Mouse (Mus musculus): Measurements from ENCODE around the gene C1galt1c1.

C1galt1c1 gene

GRCm38 (mm10) chrX:38634801-38635637 is at the start of gene C1galt1c1:
Gene C1galt1c1 (minus strand): TSS chrX:38635087.
- peak; percentile 93 for DNase-seq (ENCODE audit: low spot score)

DNA sequence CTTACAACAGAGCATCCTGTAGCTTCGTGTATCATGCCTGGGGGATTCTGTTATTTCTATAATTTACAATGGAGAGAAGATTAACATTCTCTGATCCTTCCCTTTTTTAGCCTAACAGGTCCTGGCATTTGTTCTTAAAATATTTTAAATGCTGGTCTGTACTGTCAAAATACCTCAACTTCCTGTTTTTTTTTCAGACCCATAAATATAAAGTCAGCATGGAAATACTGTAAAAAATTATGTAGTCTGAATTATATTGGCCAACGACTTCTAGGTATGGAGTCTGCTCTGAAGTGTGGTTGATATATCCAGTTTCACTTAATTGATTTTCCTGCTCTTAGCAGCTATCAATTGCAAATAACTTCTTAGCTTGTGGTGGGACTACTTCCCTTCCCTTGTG is 47.1 kb upstream of the C1galt1c1 start:
- no peak for DNase-seq (ENCODE audit: low spot score)

DNA sequence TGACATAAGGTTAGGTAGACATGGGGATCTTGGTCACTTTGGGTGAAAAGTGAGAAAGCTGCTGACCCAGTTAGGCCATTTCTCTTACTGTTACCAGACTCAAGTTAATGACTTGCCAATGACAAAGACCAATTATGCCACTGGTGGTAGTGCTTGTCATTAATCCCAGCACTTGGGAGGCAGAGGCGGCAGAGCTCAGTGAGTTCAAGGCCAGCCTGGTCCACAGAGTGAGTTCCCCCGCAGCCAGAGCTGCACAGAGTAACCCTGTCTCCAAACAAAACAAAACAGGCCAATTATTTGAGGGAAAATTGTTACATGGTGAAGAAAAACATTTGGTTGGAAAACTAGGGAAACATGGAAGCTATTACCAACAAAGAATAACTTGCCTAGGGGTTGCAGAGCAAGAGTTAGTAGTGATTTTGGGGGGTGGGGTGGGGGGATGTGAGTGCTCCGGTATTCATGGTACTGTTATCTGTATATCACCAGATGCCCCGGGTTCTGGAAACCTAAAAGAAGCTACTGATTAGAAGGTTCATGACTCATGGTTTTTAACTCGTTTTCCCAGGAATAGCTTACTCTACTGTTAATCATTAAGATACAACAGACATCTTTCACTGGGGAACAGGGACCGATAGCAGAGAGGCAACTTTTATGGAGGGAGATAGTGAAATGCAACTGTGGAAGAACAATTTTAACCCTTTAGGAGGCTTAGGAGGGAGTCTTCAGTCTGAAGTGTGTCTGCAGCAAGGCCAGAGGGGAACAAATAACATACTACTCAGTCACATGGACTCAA is 34.4 kb upstream of the C1galt1c1 start:
- no peak for DNase-seq (ENCODE audit: low spot score)

DNA sequence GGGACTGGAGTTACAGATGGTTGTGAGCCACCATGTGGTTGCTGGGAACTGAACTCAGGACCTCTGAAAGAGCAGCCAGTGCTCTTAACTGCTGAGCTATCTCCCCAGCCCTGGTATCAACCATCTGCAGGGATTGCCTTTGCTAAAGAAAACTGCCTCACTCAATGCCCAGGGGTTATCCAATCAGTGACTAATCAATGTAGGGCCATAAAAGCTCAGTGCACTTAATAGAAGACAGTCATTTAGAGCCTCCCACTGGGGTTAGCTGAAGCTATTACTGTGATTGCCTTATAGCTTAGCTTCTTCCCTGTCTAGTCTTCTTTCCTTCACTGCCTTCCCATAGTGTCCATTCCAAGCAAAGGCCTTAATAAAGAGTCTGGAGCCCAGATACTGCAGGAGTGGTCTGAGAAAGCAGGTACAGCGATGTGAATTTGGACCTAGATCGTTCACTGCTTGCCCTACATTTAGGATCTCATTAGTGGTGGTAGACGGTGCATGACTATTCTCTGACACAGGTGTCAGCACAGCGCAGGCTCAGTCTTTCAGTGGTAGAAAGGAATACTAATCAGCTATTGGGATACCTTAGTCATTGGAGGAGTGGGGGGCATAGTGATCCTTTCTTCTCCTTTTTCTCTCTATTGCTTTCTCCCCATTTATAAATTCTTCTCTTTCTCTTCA is 21.5 kb upstream of the C1galt1c1 start:
- DNase-seq (ENCODE audit: low spot score), result no peak

DNA sequence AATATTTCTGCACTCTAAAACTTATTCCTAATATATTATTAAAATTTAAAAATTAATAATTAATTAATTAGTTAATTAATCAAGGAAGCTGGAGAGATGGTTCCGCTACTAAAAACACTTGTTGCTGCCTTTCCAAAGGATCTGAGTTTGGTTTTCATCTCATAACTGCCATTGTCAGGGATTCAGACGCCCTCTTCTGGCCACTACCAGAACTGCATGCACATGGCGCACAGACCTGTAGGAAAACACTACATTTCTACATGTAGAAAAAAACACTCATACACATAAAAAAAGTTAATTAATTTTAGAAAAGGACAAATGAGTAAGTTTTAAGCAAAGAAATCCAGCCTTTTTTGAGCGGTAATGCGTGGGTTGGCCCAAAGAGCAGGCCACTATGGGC is 19.8 kb upstream of the C1galt1c1 start:
- DNase-seq (ENCODE audit: low spot score), result no peak

- no peak for DNase-seq (ENCODE audit: low spot score)
Measured at GRCm38 (mm10) chrX:38653181-38653580, 18.3 kb upstream of the C1galt1c1 start.

GRCm38 (mm10) chrX:38651167-38651566 is 16.3 kb upstream of the C1galt1c1 start:
- peak; percentile 13 for DNase-seq (ENCODE audit: low spot score)

DNA sequence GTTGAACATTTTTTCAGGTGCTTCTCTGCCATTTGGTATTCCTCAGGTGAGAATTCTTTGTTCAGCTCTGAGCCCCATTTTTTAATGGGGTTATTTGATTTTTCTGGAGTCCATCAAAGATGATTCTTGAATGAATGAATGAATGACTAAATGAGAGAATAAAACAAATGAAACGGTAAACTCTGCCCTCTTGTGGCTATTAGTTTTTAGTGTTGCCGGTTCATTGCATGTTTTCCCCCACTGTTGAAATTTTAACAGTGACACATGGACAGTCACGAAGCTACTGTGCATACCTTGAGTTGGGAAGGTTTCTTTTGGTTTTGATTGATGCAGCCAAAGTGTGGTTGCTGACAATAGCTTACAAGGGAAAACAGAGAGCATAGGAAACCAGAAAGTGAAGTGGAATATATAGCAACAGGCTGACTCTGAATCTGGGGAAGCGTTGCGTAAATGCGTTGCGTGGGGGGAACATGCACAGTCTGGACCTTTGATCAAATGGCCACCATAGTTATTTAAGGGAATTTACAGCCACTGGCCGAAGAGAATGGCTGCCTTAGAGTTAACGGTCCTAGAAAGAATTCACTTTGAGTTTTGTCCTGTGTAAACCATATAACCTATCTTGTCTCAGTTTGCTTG is 15.6 kb upstream of the C1galt1c1 start:
- DNase-seq (ENCODE audit: low spot score), result peak; percentile 19

DNA sequence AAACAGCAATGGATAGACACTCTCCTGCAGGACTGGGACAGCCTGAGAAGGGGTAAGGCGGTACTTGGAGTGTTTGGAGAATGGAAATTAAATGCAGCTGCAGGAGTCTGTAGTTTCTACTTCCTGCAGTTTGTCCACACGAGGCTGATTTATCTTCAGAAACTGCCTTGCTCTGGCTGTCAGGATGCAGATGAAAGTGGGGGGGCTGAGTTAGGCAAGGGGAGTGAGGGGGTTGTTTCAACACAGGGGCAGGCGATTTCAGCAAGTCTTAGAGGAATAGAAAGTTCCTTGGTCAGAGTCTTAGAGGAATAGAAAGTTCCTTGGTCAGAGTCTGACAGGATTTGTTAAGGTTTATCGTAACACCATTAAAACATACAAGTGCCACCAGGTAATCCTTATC is 7.3 kb upstream of the C1galt1c1 start:
- peak; percentile 12 for DNase-seq (ENCODE audit: low spot score)

DNA sequence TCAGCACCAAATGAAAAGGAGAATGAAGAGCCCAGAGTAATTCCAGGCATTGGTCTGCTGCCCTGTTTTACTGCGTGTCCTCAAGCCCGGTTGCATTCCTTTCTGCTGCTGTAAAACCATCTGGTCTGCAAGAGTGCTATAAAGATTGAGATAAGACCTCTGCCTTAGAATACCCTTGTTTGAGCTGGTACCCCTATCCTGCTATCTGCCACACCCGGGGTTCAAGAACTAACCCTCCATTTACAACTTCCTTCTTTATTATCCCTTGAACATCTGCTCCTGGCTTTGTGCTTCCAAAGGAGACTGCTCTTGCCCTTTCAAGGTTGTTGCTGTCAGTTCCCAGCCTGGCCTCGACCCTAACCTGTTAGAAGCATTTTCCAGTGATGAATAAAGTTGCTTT is 6.5 kb upstream of the C1galt1c1 start:
- DNase-seq (ENCODE audit: low spot score), result no peak

DNA sequence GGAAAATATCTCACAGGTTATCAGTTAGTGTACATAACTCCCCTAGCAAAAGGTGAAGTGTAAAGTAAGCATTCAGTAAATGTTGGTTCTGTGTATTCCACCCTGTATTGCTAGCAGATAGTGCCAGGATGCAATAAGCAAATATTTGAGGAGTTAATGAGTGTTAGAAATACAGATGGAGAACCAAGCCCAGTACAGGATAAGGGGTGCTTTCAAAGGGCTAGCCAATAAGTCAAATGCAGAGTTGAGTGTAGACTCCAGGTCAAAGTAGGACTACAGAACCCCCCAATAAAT is 698 bp upstream of the C1galt1c1 start:
- DNase-seq (ENCODE audit: low spot score), result no peak

DNA sequence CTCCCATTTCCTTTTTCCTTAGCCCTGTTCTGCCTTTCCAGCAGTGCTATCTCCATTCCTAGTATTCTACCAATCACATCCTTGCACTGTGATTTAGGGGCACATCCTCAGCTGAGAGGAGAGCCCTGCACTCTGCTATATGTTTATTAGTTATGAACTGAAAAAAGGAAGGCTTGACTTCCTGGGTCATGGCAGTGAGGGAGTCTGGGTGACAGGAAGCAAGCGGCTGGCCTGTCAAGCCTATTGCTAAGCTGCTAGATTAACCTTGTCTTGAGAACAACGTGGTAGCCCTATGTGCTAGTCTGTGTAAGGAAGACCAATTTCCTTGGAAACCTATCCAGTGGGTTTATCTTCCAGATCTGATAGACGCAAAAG is 33.9 kb downstream of the C1galt1c1 start:
- DNase-seq (ENCODE audit: low spot score), result peak; percentile 27

DNA sequence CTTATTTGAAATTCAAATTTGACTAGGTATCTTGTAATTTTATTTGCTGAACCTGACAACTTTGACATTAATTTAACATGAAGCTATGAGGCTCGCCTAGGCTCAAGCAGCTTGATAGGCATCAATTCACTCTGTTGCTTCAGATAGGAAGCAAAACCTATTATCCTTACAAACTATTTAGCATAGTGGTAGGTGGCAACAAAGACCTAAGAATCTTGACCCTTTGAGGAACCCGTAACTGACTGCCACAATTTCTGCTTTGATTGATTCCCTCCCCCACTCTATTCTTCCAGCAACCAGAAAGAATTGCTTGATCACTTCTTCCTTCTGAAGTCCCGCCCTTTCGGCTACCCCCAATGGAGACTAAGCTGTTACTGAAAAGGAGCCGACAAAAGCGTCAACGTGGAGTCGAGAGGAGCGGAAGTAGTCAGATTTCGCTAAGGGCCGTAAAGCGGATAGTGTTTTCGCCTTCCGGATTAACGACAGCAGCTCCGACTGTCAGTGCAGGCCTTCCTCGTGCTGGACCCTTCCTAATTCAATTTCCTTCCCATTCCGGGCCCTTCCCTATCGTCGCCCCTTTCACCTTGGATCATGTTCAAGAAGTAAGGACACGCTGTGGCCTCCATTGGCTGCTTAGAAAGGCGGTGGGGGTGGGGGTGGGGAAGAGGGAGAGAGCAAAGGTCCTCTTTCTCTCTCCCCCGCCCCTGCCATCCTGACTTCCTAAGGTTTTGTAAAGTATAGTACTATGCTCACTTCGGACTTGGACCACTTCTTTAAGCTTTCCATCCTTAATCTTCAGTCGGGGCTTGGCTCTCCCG is 34.5 kb downstream of the C1galt1c1 start, which contains the start of gene Mcts1:
Gene Mcts1, plus strand, starts transcription at position 402 of the 818 bp plus-strand sequence.
- DNase-seq (ENCODE audit: low spot score), result peak; percentile 87

DNA sequence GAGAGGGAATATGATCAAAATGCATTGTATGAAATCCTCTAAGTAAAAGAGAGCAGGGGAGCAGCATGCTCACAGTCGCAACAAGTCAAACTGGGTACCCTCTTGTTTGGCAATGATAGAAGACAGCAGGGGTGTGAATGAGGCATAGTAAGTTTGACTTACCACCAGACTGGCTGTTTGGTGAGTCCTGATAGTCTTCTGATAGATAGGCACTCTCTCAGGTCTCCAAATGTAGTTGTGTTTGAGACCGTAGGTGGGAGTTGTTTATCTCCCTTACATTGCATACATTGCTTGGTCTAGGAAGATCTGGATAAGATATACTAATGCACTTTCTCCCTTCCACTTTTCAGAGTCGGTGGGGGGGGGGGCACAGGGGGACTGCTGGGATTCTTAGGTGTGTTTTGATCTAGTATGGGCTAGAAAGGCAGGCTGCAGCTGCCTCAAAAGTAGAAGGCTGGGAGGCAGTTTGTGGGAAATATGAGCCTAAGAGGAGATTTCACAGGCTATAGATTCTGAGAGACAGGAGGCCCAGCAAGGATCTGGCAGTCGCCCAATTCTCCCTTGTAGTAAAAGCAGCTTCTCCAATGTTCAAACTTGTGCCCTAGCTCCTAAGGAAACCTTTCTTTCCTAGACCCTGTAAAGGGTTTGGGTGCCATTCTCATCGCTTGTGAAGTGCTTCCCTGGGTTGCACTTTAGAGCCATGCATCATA is 41.6 kb downstream of the C1galt1c1 start:
- no peak for DNase-seq (ENCODE audit: low spot score)

GRCm38 (mm10) chrX:38591749-38592148 is 43.1 kb downstream of the C1galt1c1 start:
- no peak for DNase-seq (ENCODE audit: low spot score)

DNA sequence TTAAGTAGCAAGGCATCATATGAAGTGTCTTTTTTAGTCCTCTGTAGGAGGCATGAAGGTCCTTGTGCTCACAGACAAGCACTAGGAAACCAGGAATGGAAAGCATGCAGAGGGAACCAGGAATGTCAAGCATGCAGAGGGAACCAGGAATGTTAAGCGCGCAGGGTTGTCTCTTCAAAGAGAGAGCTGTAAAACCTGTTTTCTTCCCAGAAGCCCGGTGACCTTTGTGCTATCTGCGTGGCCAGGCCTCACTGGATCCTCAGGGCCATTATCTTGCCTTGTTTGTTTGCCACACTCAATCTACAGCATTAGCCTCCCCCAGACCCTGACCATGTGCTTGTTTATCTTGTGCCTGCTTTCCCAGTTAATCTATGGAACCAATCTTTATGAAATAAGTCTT is 45.1 kb downstream of the C1galt1c1 start:
- peak; percentile 40 for DNase-seq (ENCODE audit: low spot score)

DNA sequence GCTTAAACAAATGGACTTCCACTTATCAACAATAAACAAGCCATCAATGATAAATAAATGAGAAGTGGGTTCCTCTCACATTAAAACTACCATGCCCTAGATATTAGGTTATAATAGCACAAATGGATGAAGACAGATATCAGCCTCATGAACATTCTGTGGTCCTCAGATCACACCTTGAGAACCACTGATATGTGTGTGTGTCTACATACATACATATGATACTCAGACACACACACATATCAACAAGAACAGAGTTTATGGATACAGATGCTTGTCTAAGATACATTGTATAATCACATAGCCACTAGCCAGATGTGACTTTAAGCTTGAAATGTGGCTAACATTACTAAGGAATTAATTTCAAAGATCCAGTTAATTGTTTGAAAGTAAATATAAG is 51.6 kb downstream of the C1galt1c1 start:
- no peak for DNase-seq (ENCODE audit: low spot score)

GRCm38 (mm10) chrX:38581140-38581539 is 53.7 kb downstream of the C1galt1c1 start:
- no peak for DNase-seq (ENCODE audit: low spot score)
